ENCODE assay signal across 9 mouse cellular contexts in the genomic region with DNA sequence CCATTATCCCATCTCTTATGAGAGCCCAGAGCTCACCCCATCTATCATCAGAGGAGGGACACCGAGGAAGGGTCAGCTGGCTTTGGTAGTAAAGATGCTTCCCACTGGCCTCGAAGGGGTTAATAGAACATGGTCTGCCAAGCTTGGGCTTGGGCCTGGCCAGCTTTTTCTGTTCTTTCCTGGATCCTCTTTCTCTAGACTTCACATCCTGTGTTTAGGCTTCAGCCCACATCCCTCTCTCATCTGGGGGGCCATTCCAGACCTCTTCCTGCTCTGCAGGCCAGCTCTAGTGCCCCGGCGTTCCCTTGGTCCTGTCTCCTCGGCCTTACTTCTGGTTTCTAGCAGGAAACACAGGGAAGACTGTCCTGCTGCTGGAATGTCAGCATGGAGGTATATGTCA. TPM values are rescaled to one million over a fixed set of nuclear protein-coding genes. Genes with fewer than 3 reads are reported as not detected.
A peak's percentile ranks its signal among the peaks of the same experiment; 100 is the strongest.
DNase-seq lines count a peak whose midpoint lies in the region; ATAC-seq and TF ChIP-seq lines count a peak whose summit lies in the region.
"Had no signal": no experiment of that assay in that cellular context is flagged by ENCODE, and none has a peak within 500 bp of the region (broad histone marks: within the 10 kb centered on the region; RNA-seq: fewer than 3 reads in every experiment).

No protein-coding gene starts in this region.

- H3K36me3 ChIP-seq in lung, embryonic 14.5 days (ENCODE audit: insufficient read depth) = peaks cover 67% of the 10 kb centered on the region
- peaks cover 16% of the 10 kb centered on the region for H3K36me3 ChIP-seq in hindbrain, embryonic 16.5 days (ENCODE audit: control insufficient read depth, insufficient read depth, low read length)

- 44% methylated on average over 5 of the region's 5 CpGs for WGBS in lung, embryonic 14.5 days
- 84% methylated on average over 5 of the region's 5 CpGs for WGBS in hindbrain, embryonic 16.5 days

- peak overlapping the region; percentile 80 for H3K4me2 ChIP-seq in lung, embryonic 14.5 days
- no peak overlapping the region for H3K4me2 ChIP-seq in hindbrain, embryonic 16.5 days (ENCODE audit: low read length)

- H3K9ac ChIP-seq in lung, embryonic 14.5 days = no peak overlapping the region
- H3K9ac ChIP-seq in hindbrain, embryonic 16.5 days (ENCODE audit: low read depth, low read length) = no peak overlapping the region; the same call in 1 of the 2 replicates

- DNase-seq in heart, adult 11 months = peak; percentile 92
- DNase-seq in heart, adult 18-20 months = no peak
- DNase-seq in lung, embryonic 14.5 days = peak; percentile 65
- no peak for DNase-seq in lung, adult 18-20 months
- peak; percentile 50 to 76 for DNase-seq in lung, postnatal 4 days
- DNase-seq in ovary, adult 18-20 months (ENCODE audit: low spot score) = no peak
- no peak for DNase-seq in thymus, postnatal 14 days

- H3K4me1 ChIP-seq in lung, embryonic 14.5 days (ENCODE audit: insufficient read depth) = peaks cover 57% of the 10 kb centered on the region
- H3K4me1 ChIP-seq in hindbrain, embryonic 16.5 days (ENCODE audit: control insufficient read depth, insufficient read depth, low read depth, low read length) = peaks cover 32% of the 10 kb centered on the region

- peak overlapping the region; percentile 100 for H3K27ac ChIP-seq in lung, embryonic 14.5 days (ENCODE audit: low read depth)
- H3K27ac ChIP-seq in hindbrain, embryonic 16.5 days (ENCODE audit: low read depth, low read length) = peak overlapping the region; percentile 7; the same call in 1 of the 2 replicates

- H3K9me3 ChIP-seq in lung, embryonic 14.5 days (ENCODE audit: low read depth, low read length) = no peaks in the 10 kb centered on the region
- no peaks in the 10 kb centered on the region for H3K9me3 ChIP-seq in hindbrain, embryonic 16.5 days (ENCODE audit: control insufficient read depth, low read length)

- ATAC-seq in lung, embryonic 14.5 days (ENCODE audit: insufficient read depth) = no peak
- ATAC-seq in hindbrain, embryonic 16.5 days = no peak

- H3K4me3 ChIP-seq in lung, embryonic 14.5 days (ENCODE audit: low read depth, low read length) = no peak overlapping the region
- no peak overlapping the region for H3K4me3 ChIP-seq in hindbrain, embryonic 16.5 days (ENCODE audit: low read length)
- H3K4me3 ChIP-seq: megakaryocyte, embryonic 14.5 days had no signal

- no peaks in the 10 kb centered on the region for H3K27me3 ChIP-seq in lung, embryonic 14.5 days (ENCODE audit: insufficient read depth, low read length)
- H3K27me3 ChIP-seq in hindbrain, embryonic 16.5 days (replicated peaks; ENCODE audit: control insufficient read depth, insufficient read depth, low read length) = no peaks in the 10 kb centered on the region
- H3K27me3 ChIP-seq: megakaryocyte, embryonic 14.5 days had no signal

- TF ChIP-seq CTCF in lung, embryonic 14.5 days (IDR thresholded peaks at IDR 0.05; ENCODE audit: low read depth) = no peak

RNA-seq across cellular contexts. Expression of gene Ptpa, which starts 28.2 kb away (rescaled TPM):
- 10 to 100 TPM; 81.6 to 96.7 TPM for total RNA-seq in heart, adult 18-20 months (2021)
- polyA plus RNA-seq in lung, embryonic 14.5 days (2014; fragmentation: Nextera tagmentation; extraction: Ambion mirVana) = 85.7 and 95.5 TPM in 2 replicates
- polyA plus RNA-seq in hindbrain, embryonic 16.5 days (2015; fragmentation: Nextera tagmentation; extraction: Ambion mirVana) = 153 and 159 TPM in 2 replicates

RNA-seq across cellular contexts. Expression of gene Crat, which starts 28.4 kb away (rescaled TPM):
- total RNA-seq in heart, adult 18-20 months (2021) = 100 to 1,000 TPM; 507 to 509 TPM
- polyA plus RNA-seq in lung, embryonic 14.5 days (2014; fragmentation: Nextera tagmentation; extraction: Ambion mirVana) = 28.0 and 30.3 TPM in 2 replicates
- 25.4 and 30.8 TPM in 2 replicates for polyA plus RNA-seq in hindbrain, embryonic 16.5 days (2015; fragmentation: Nextera tagmentation; extraction: Ambion mirVana)

RNA-seq across cellular contexts. Expression of gene Ier5l, which starts 30.0 kb away (rescaled TPM):
- total RNA-seq in heart, adult 18-20 months (2021) = 1 to 10 TPM; 2.6 to 3.2 TPM
- polyA plus RNA-seq in lung, embryonic 14.5 days (2014; fragmentation: Nextera tagmentation; extraction: Ambion mirVana) = 4.7 and 4.9 TPM in 2 replicates
- polyA plus RNA-seq in hindbrain, embryonic 16.5 days (2015; fragmentation: Nextera tagmentation; extraction: Ambion mirVana) = 1.2 and 1.4 TPM in 2 replicates

RNA-seq across cellular contexts. Expression of gene Dolpp1, which starts 52.0 kb away (rescaled TPM):
- 1 to 10 TPM; 6.4 to 7.8 TPM for total RNA-seq in heart, adult 18-20 months (2021)
- polyA plus RNA-seq in lung, embryonic 14.5 days (2014; fragmentation: Nextera tagmentation; extraction: Ambion mirVana) = 32.6 and 34.2 TPM in 2 replicates
- 63.7 and 67.7 TPM in 2 replicates for polyA plus RNA-seq in hindbrain, embryonic 16.5 days (2015; fragmentation: Nextera tagmentation; extraction: Ambion mirVana)

Comparison
In these comparisons a context has a peak if more than half of its experiments do, and no peak if none do; other contexts are left out.
1. DNase-seq: peak in heart, adult 11 months (single experiment), lung, embryonic 14.5 days (single experiment) and lung, postnatal 4 days (2 of 2); none in heart, adult 18-20 months (0 of 2), lung, adult 18-20 months (0 of 2), ovary, adult 18-20 months (single experiment) and thymus, postnatal 14 days (single experiment).